Mouse (Mus musculus) stomach, postnatal 0 days (tissue): ENCODE data around the gene Vmn1r211.

Source experiments
- CTCF ChIP-seq: IDR thresholded peaks from 2 replicates; pipeline ENCODE4 v1.5.1; 2016; ENCODE audit warnings: antibody characterized with exemption, low read depth, mild to moderate bottlenecking, moderate library complexity
- EP300 ChIP-seq: optimal IDR thresholded peaks from 2 replicates; pipeline ENCODE3; 2016; ENCODE audit warnings: antibody characterized with exemption

- TF ChIP-seq CTCF (no peak), EP300 (no peak)
Measured at GRCm38 (mm10) chr13:22831248-22831647, 26.1 kb downstream of the Vmn1r211 start, which contains the start of gene Vmn1r210.
